23 mouse cellular contexts compared by ENCODE assay signal in genomic region chr8:26436236-26436635, GRCm38 (mm10).
"Had no signal": no experiment of that assay in that cellular context is flagged by ENCODE, and none has a peak within 500 bp of the region (broad histone marks: within the 10 kb centered on the region; RNA-seq: fewer than 3 reads in every experiment).

No protein-coding gene starts in this region.

- H3K4me2 ChIP-seq: heart, embryonic 13.5 days; heart, embryonic 15.5 days; hindbrain, embryonic 13.5 days; hindbrain, embryonic 15.5 days; kidney, embryonic 15.5 days; limb, embryonic 13.5 days; limb, embryonic 15.5 days had no signal

- H3K9ac ChIP-seq: heart, embryonic 13.5 days; heart, embryonic 15.5 days; hindbrain, embryonic 13.5 days; hindbrain, embryonic 15.5 days; kidney, embryonic 15.5 days; limb, embryonic 13.5 days; limb, embryonic 15.5 days had no signal

- H3K36me3 ChIP-seq: heart, embryonic 10.5 days; heart, embryonic 13.5 days; heart, embryonic 15.5 days; hindbrain, embryonic 13.5 days; hindbrain, embryonic 15.5 days; kidney, embryonic 15.5 days; limb, embryonic 13.5 days; limb, embryonic 15.5 days had no signal

- H3K9me3 ChIP-seq: heart, embryonic 10.5 days; heart, embryonic 13.5 days; heart, embryonic 15.5 days; hindbrain, embryonic 13.5 days; hindbrain, embryonic 15.5 days; kidney, embryonic 15.5 days; limb, embryonic 13.5 days; limb, embryonic 15.5 days had no signal

- H3K4me3 ChIP-seq: heart, embryonic 10.5 days; heart, embryonic 13.5 days; heart, embryonic 15.5 days; hindbrain, embryonic 13.5 days; hindbrain, embryonic 15.5 days; kidney, embryonic 15.5 days; limb, embryonic 13.5 days; limb, embryonic 15.5 days had no signal

- DNase-seq: gastrocnemius, postnatal 14 days; gastrocnemius, postnatal 36 days; heart, adult 18-20 months; heart, postnatal 14 days; heart, postnatal 36 days; kidney, adult 11 months; kidney, adult 2 months; kidney, adult 9 months; kidney, postnatal 14 days; kidney, postnatal 36 days; layer of hippocampus, adult 9-11 months; layer of hippocampus, postnatal 36 days had no signal

- H3K27me3 ChIP-seq: heart, embryonic 13.5 days; heart, embryonic 15.5 days; hindbrain, embryonic 13.5 days; hindbrain, embryonic 15.5 days; kidney, embryonic 15.5 days; limb, embryonic 15.5 days had no signal

- H3K4me1 ChIP-seq: heart, embryonic 10.5 days; heart, embryonic 15.5 days had no signal

- H3K27ac ChIP-seq: heart, embryonic 10.5 days; heart, embryonic 13.5 days; heart, embryonic 15.5 days; hindbrain, embryonic 13.5 days; hindbrain, embryonic 15.5 days; hindbrain, postnatal 0 days; kidney, embryonic 15.5 days; kidney, postnatal 0 days; limb, embryonic 13.5 days; limb, embryonic 15.5 days had no signal

- ATAC-seq: hindbrain, postnatal 0 days; intestine, embryonic 16.5 days had no signal
